Mouse (Mus musculus) gastrocnemius, postnatal 36 days (tissue): ENCODE results near the gene Rmdn2. TPM values are rescaled to one million over a fixed set of nuclear protein-coding genes. Genes with fewer than 3 reads are reported as not detected.

Experiments used
- DNase-seq, 2 experiments: peaks; one replicate each; pipeline ENCODE4 v3.0.0; 2022
- intact Hi-C: fragments of 180-260 bp; cut with DNase I; formaldehyde crosslinking; loops from one replicate; pipeline ENCODE4 v1.15.1; 2025
- total RNA-seq, 2 experiments: library from RNA; stranded (reverse); gene quantifications; 2 replicates each; pipeline ENCODE4 v1.2.3; 2021

Rmdn2 gene
- total RNA-seq, 2 experiments from 2014 or later = 8.4 to 10.1 TPM

GRCm38 (mm10) chr17:79728585-79729503, 117.2 kb downstream of the Rmdn2 start:
- intact Hi-C loops = no loop called here
- no peak for DNase-seq

- DNase-seq = no peak
- intact Hi-C loops = no loop called here
Observed at GRCm38 (mm10) chr17:79730988-79731387, 119.3 kb downstream of the Rmdn2 start.

- intact Hi-C loops = no loop called here
- no peak for DNase-seq
Observed at GRCm38 (mm10) chr17:79733039-79733438, 121.4 kb downstream of the Rmdn2 start.

GRCm38 (mm10) chr17:79737598-79737997, 125.9 kb downstream of the Rmdn2 start:
- DNase-seq = no peak
- intact Hi-C loops = no loop called here

GRCm38 (mm10) chr17:79738847-79739498, 127.3 kb downstream of the Rmdn2 start:
- intact Hi-C loops = no loop called here
- DNase-seq = no peak

- no peak for DNase-seq
- intact Hi-C loops = no loop called here
Observed at GRCm38 (mm10) chr17:79742635-79743034, 131.0 kb downstream of the Rmdn2 start.

Other genes with a start within 250 kb of the Rmdn2 start
- gene Cyp1b1, start 103.2 kb downstream of the Rmdn2 start, total RNA-seq = 1 to 10 TPM in 1 of 2 experiments, under 1 TPM in 1; 0.26 to 1.3 TPM